Mouse (Mus musculus) cerebellum, adult 2 months (tissue): ENCODE measurements around the gene Nudt14.

ENCODE experiments used
- CTCF ChIP-seq: fragments of 200-500 bp; IDR thresholded peaks from 2 replicates; pipeline ENCODE4 v1.5.1; 2011; ENCODE audit warnings: low read depth, mild to moderate bottlenecking, control low read depth, low read length, moderate library complexity, borderline replicate concordance; ENCODE audit not compliant: insufficient read depth
- POLR2A ChIP-seq: fragments of 200-500 bp; IDR thresholded peaks from 2 replicates; pipeline ENCODE4 v1.6.1; 2011; ENCODE audit warnings: low read length, control low read depth, borderline replicate concordance; ENCODE audit not compliant: insufficient read depth

GRCm38 (mm10) chr12:112943669-112944068 lies 1.7 kb upstream of the Nudt14 start:
- TF ChIP-seq CTCF: no peak
- no peak for TF ChIP-seq POLR2A
